In the genomic region with DNA sequence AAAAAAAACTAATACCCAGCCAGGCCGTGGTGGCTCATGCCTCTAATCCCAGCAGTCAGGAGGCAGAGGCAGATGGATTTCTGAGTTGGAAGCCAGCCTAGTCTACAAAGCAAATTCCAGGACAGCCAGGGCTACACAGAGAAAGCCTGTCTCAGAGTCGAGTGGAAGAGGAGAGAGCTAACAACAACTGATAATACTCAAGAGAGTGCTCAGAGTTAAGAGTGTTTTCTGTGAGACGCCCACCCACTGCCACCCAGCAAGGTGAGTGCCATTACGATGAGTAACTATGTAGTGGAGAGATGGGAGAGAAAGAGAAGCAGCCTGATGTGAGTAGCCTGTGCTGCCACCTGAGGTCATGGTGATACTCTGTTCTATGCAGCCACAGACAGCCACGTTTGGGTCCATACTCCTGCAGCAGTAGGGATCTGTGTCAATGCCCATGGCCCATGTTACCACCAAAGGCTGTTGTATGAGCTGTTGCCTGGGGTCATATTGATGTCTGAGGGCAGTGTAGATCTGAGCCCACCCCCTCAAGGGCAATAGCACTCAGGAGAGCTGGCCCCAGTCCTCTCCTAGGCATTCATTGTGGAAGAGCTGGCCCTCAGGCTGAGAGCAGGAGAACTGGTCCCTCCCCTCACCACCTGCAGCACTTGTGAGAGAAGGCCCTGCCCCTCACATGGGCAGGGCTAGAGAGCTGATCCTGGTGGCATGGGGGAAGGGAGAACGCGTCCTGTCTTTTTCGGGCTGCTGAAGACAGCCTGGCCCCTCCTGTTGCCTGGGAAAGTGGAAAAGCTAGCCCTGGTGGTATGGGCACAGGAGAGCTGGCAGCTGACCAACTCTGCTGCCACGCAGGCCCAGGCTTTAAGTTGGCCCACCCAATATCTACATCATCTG, we compare ENCODE assay signal across 15 mouse cellular contexts.
DNase-seq lines count a peak whose midpoint lies in the region; ATAC-seq lines count a peak whose summit lies in the region.
"Had no signal": no experiment of that assay in that cellular context is flagged by ENCODE, and none has a peak within 500 bp of the region (broad histone marks: within the 10 kb centered on the region; RNA-seq: fewer than 3 reads in every experiment).

No protein-coding gene starts in this region.

- no peaks in the 10 kb centered on the region for H3K27me3 ChIP-seq in embryonic facial prominence, embryonic 12.5 days
- H3K27me3 ChIP-seq in embryonic facial prominence, embryonic 10.5 days (replicated peaks; ENCODE audit: low read depth, poor library complexity, severe bottlenecking) = no peaks in the 10 kb centered on the region
- no peaks in the 10 kb centered on the region for H3K27me3 ChIP-seq in limb, embryonic 12.5 days
- no peaks in the 10 kb centered on the region for H3K27me3 ChIP-seq in limb, embryonic 10.5 days (ENCODE audit: low read depth, poor library complexity, severe bottlenecking)
- H3K27me3 ChIP-seq: heart, embryonic 15.5 days had no signal

- H3K27ac ChIP-seq in embryonic facial prominence, embryonic 12.5 days = no peak overlapping the region
- H3K27ac ChIP-seq in embryonic facial prominence, embryonic 10.5 days (replicated peaks) = no peak overlapping the region
- H3K27ac ChIP-seq in limb, embryonic 12.5 days = no peak overlapping the region
- no peak overlapping the region for H3K27ac ChIP-seq in limb, embryonic 10.5 days
- H3K27ac ChIP-seq: heart, embryonic 15.5 days; hindbrain, embryonic 14.5 days had no signal

- no peaks in the 10 kb centered on the region for H3K9me3 ChIP-seq in embryonic facial prominence, embryonic 12.5 days
- H3K9me3 ChIP-seq in embryonic facial prominence, embryonic 10.5 days = no peaks in the 10 kb centered on the region
- no peaks in the 10 kb centered on the region for H3K9me3 ChIP-seq in limb, embryonic 12.5 days
- H3K9me3 ChIP-seq in limb, embryonic 10.5 days (replicated peaks) = no peaks in the 10 kb centered on the region
- H3K9me3 ChIP-seq: heart, embryonic 15.5 days had no signal

- H3K4me2 ChIP-seq in embryonic facial prominence, embryonic 12.5 days (replicated peaks) = no peak overlapping the region
- H3K4me2 ChIP-seq in limb, embryonic 12.5 days = no peak overlapping the region
- H3K4me2 ChIP-seq: heart, embryonic 15.5 days; hindbrain, embryonic 14.5 days had no signal

- no peaks in the 10 kb centered on the region for H3K36me3 ChIP-seq in embryonic facial prominence, embryonic 12.5 days
- no peaks in the 10 kb centered on the region for H3K36me3 ChIP-seq in embryonic facial prominence, embryonic 10.5 days (replicated peaks)
- H3K36me3 ChIP-seq in limb, embryonic 12.5 days = no peaks in the 10 kb centered on the region
- no peaks in the 10 kb centered on the region for H3K36me3 ChIP-seq in limb, embryonic 10.5 days
- H3K36me3 ChIP-seq: heart, embryonic 15.5 days had no signal

- WGBS in embryonic facial prominence, embryonic 12.5 days = 46% methylated on average over 9 of the region's 9 CpGs
- 49% methylated on average over 9 of the region's 9 CpGs for WGBS in embryonic facial prominence, embryonic 10.5 days
- WGBS in limb, embryonic 12.5 days = 47% methylated on average over 9 of the region's 9 CpGs
- 52% methylated on average over 9 of the region's 9 CpGs for whole genome bisulfite sequencing in limb, embryonic 10.5 days

- no peaks in the 10 kb centered on the region for H3K4me1 ChIP-seq in embryonic facial prominence, embryonic 12.5 days
- peaks cover 4% of the 10 kb centered on the region; the same call in 1 of the 2 replicates for H3K4me1 ChIP-seq in embryonic facial prominence, embryonic 10.5 days
- H3K4me1 ChIP-seq in limb, embryonic 12.5 days (replicated peaks) = no peaks in the 10 kb centered on the region; the same call in 1 of the 2 replicates
- H3K4me1 ChIP-seq in limb, embryonic 10.5 days = no peaks in the 10 kb centered on the region

- no peak overlapping the region for H3K4me3 ChIP-seq in embryonic facial prominence, embryonic 12.5 days
- H3K4me3 ChIP-seq in embryonic facial prominence, embryonic 10.5 days = no peak overlapping the region
- no peak overlapping the region for H3K4me3 ChIP-seq in limb, embryonic 12.5 days (replicated peaks)
- no peak overlapping the region for H3K4me3 ChIP-seq in limb, embryonic 10.5 days
- H3K4me3 ChIP-seq: heart, embryonic 15.5 days had no signal

- no peak for DNase-seq in embryonic facial prominence, embryonic 10.5 days (ENCODE audit: low spot score)
- no peak for DNase-seq in limb, embryonic 10.5 days (ENCODE audit: low spot score)
- peak; percentile 19 for DNase-seq in retina, postnatal 1 day
- DNase-seq in retina, embryonic 14.5 days (ENCODE audit: low spot score) = no peak
- no peak for DNase-seq in frontal cortex, postnatal 25 days (ENCODE audit: low spot score in 2 of 2)
- no peak for DNase-seq in left cerebral cortex, adult 9 months (ENCODE audit: low spot score in 2 of 2)
- DNase-seq: adrenal gland, adult 8-10 months; heart, adult 11 months; kidney, postnatal 25 days; lung, adult 2 months; right cerebral cortex, postnatal 14 days had no signal

- peak; percentile 52; the same call in 1 of the 2 replicates for ATAC-seq in embryonic facial prominence, embryonic 12.5 days (ENCODE audit: insufficient number of reproducible peaks, insufficient read depth, low FRiP score, low TSS enrichment)
- ATAC-seq in limb, embryonic 12.5 days (ENCODE audit: insufficient number of reproducible peaks, insufficient read depth, low FRiP score, low TSS enrichment, low read depth) = 0 out of 2 replicates have a peak, but pooled peaks have one; percentile 26

- no peak overlapping the region for H3K9ac ChIP-seq in embryonic facial prominence, embryonic 12.5 days
- no peak overlapping the region for H3K9ac ChIP-seq in limb, embryonic 12.5 days (replicated peaks)
- H3K9ac ChIP-seq: heart, embryonic 15.5 days; hindbrain, embryonic 14.5 days had no signal
